Mouse (Mus musculus) ES-Bruce4 (cell line): ENCODE data around the gene Tmem200c.

ENCODE experiments used
- CTCF ChIP-seq: IDR thresholded peaks from one replicate; pipeline ENCODE4 v1.8.1; 2011; ENCODE audit warnings: low read depth, low read length
- POLR2A ChIP-seq: IDR thresholded peaks from one replicate; pipeline ENCODE4 v1.8.1; 2011; ENCODE audit warnings: low read length; ENCODE audit not compliant: insufficient read depth

- TF ChIP-seq CTCF (no peak), POLR2A (no peak)
These were observed 15.4 kb downstream of the Tmem200c start for GRCm38 (mm10) chr17:68841892-68842252.
